Comparison of ENCODE assay signal across 8 mouse cellular contexts in genomic region chr6:92480941-92481689, GRCm38 (mm10).
DNase-seq lines count a peak whose midpoint lies in the region; ATAC-seq and TF ChIP-seq lines count a peak whose summit lies in the region.

No protein-coding gene starts in this region.

- peak overlapping the region; percentile 47 for H3K4me3 ChIP-seq in hindbrain, embryonic 12.5 days
- peak overlapping the region; percentile 42 for H3K4me3 ChIP-seq in lung, embryonic 14.5 days (ENCODE audit: low read depth, low read length)

- peak; percentile 82 for DNase-seq in Muller cell, postnatal 12 days (ENCODE audit: inconsistent ontology term)
- DNase-seq in cerebellum, postnatal 36 days = peak; percentile 38 to 59
- DNase-seq in frontal cortex, postnatal 36 days (ENCODE audit: low spot score in 2 of 2) = peak; percentile 79 to 84
- peak; percentile 76 for DNase-seq in layer of hippocampus, postnatal 10 days (ENCODE audit: low spot score in 2 of 2)
- peak; percentile 90 for DNase-seq in lung, embryonic 14.5 days
- peak; percentile 69 for DNase-seq in retina, embryonic 14.5 days (ENCODE audit: low spot score)
- no peak for DNase-seq in thymus, postnatal 14 days

- H3K9me3 ChIP-seq in hindbrain, embryonic 12.5 days (replicated peaks) = no peaks in the 10 kb centered on the region
- no peaks in the 10 kb centered on the region for H3K9me3 ChIP-seq in lung, embryonic 14.5 days (ENCODE audit: low read depth, low read length)

- H3K4me1 ChIP-seq in hindbrain, embryonic 12.5 days = peaks cover 38% of the 10 kb centered on the region
- no peaks in the 10 kb centered on the region; the same call in 1 of the 2 replicates for H3K4me1 ChIP-seq in lung, embryonic 14.5 days (ENCODE audit: insufficient read depth)

- no peaks in the 10 kb centered on the region for H3K27me3 ChIP-seq in hindbrain, embryonic 12.5 days
- H3K27me3 ChIP-seq in lung, embryonic 14.5 days (ENCODE audit: insufficient read depth, low read length) = no peaks in the 10 kb centered on the region

- peak overlapping the region; percentile 59 for H3K4me2 ChIP-seq in hindbrain, embryonic 12.5 days (replicated peaks)
- peak overlapping the region; percentile 72 for H3K4me2 ChIP-seq in lung, embryonic 14.5 days

- peak overlapping the region; percentile 89 for H3K27ac ChIP-seq in hindbrain, embryonic 12.5 days
- peak overlapping the region; percentile 93 for H3K27ac ChIP-seq in lung, embryonic 14.5 days (ENCODE audit: low read depth)

- under 1% methylated on average over 21 of the region's 21 CpGs for WGBS in hindbrain, embryonic 12.5 days
- under 1% methylated on average over 21 of the region's 21 CpGs for WGBS in lung, embryonic 14.5 days

- ATAC-seq in hindbrain, embryonic 12.5 days (ENCODE audit: low FRiP score) = peak; percentile 91
- peak; percentile 90 for ATAC-seq in lung, embryonic 14.5 days (ENCODE audit: insufficient read depth)

- H3K36me3 ChIP-seq in hindbrain, embryonic 12.5 days = no peaks in the 10 kb centered on the region
- H3K36me3 ChIP-seq in lung, embryonic 14.5 days (ENCODE audit: insufficient read depth) = no peaks in the 10 kb centered on the region

- no peak for TF ChIP-seq CTCF in lung, embryonic 14.5 days (IDR thresholded peaks at IDR 0.05; ENCODE audit: low read depth)

- H3K9ac ChIP-seq in hindbrain, embryonic 12.5 days = peak overlapping the region; percentile 54
- H3K9ac ChIP-seq in lung, embryonic 14.5 days = peak overlapping the region; percentile 59
